Mouse (Mus musculus) CH12.LX (cell line): ENCODE measurements at regions not wholly inside any gene's neighbourhood (a gene's known extent, or its start where the extent isn't known, plus 50 kb on each side); places are given as distances from the start of the nearest gene placed in this dataset.

Experiments used
- DNase-seq: peaks from one replicate; pipeline ENCODE4 v3.0.0-alpha.2; 2013; ENCODE audit errors: extremely low read depth
- H3K27ac ChIP-seq: 2 replicates; pipeline ENCODE4 v1.5.1; 2012; ENCODE audit warnings: low read depth, mild to moderate bottlenecking, control low read depth, moderate library complexity; ENCODE audit not compliant: insufficient read depth
- H3K27me3 ChIP-seq: replicated peaks from 2 replicates; pipeline ENCODE3; 2012; ENCODE audit warnings: inconsistent platforms
- H3K36me3 ChIP-seq, 2 experiments: replicated peaks in 1 of 2; 2 replicates each; pipeline versions ENCODE3 to v1.6.1; 2012; ENCODE audit warnings: inconsistent platforms in 1 of 2, low read length in 1 of 2, mild to moderate bottlenecking in 1 of 2, mixed read lengths in 1 of 2, moderate library complexity in 1 of 2; ENCODE audit not compliant: control insufficient read depth in 1 of 2, insufficient read depth in 1 of 2
- H3K4me1 ChIP-seq, 2 experiments: 2 replicates each; pipeline ENCODE4 v1.6.1; 2012; ENCODE audit warnings: inconsistent platforms in 1 of 2, moderate library complexity in 1 of 2; ENCODE audit not compliant: insufficient read depth in 2 of 2, control insufficient read depth in 1 of 2
- H3K4me2 ChIP-seq: 2 replicates; pipeline ENCODE4 v1.6.1; 2012; ENCODE audit warnings: low read depth, mild to moderate bottlenecking, control low read depth; ENCODE audit not compliant: poor library complexity, insufficient read depth, severe bottlenecking
- H3K4me3 ChIP-seq, 3 experiments: fragments of 150-350 bp in 1 of 3; sonication (generic) in 1 of 3; replicated peaks in 1 of 3; 2 replicates each; pipeline versions ENCODE3 to v1.5.1; 2011 to 2012; ENCODE audit warnings: low read depth in 2 of 3, low read length in 2 of 3, mild to moderate bottlenecking in 2 of 3, moderate library complexity in 2 of 3, control low read depth in 1 of 3, improper control_type of control experiment in 1 of 3, inconsistent platforms in 1 of 3, mixed read lengths in 1 of 3; ENCODE audit not compliant: poor library complexity in 1 of 3
- H3K79me2 ChIP-seq: replicated peaks from 2 replicates; pipeline ENCODE4 v1.6.1; 2012; ENCODE audit warnings: mild to moderate bottlenecking, moderate library complexity; ENCODE audit not compliant: control insufficient read depth, poor library complexity, insufficient read depth, severe bottlenecking; ENCODE audit errors: extremely low read depth
- H3K9ac ChIP-seq: 2 replicates; pipeline ENCODE4 v1.6.1; 2012; ENCODE audit warnings: low read depth, mild to moderate bottlenecking, control low read depth, moderate library complexity; ENCODE audit not compliant: insufficient read depth
- H3K9me3 ChIP-seq: replicated peaks from 2 replicates; pipeline ENCODE3; 2012; ENCODE audit warnings: low read length, inconsistent platforms, mixed read lengths
- BHLHE40 ChIP-seq: IDR thresholded peaks from 2 replicates; pipeline ENCODE4 v1.6.1; 2011; ENCODE audit warnings: mild to moderate bottlenecking, low read depth, low read length, improper control_type of control experiment
- CHD1 ChIP-seq: IDR thresholded peaks from 2 replicates; pipeline ENCODE4 v1.6.1; 2012; ENCODE audit warnings: low read depth, low read length, improper control_type of control experiment, inconsistent platforms
- CHD2 ChIP-seq: IDR thresholded peaks from 2 replicates; pipeline ENCODE4 v1.6.1; 2011; ENCODE audit warnings: low read length, improper control_type of control experiment
- ELF1 ChIP-seq: IDR thresholded peaks from 2 replicates; pipeline ENCODE4 v1.6.1; 2014; ENCODE audit warnings: low read depth, mild to moderate bottlenecking, inconsistent platforms, low read length, improper control_type of control experiment
- EP300 ChIP-seq: IDR thresholded peaks from 2 replicates; pipeline ENCODE4 v1.6.1; 2011; ENCODE audit warnings: low read length, improper control_type of control experiment
- HCFC1 ChIP-seq: IDR thresholded peaks from 2 replicates; pipeline ENCODE4 v1.6.1; 2012; ENCODE audit warnings: low read depth, mild to moderate bottlenecking, inconsistent platforms, low read length, improper control_type of control experiment
- JUN ChIP-seq: IDR thresholded peaks from 2 replicates; pipeline ENCODE4 v1.6.1; 2011; ENCODE audit warnings: low read depth, mild to moderate bottlenecking, low read length, improper control_type of control experiment, moderate library complexity; ENCODE audit not compliant: insufficient read depth
- JUND ChIP-seq: conservative IDR thresholded peaks from 2 replicates; pipeline ENCODE4 v1.6.1; 2011; ENCODE audit warnings: low read depth, low read length, improper control_type of control experiment
- MAX ChIP-seq: IDR thresholded peaks from 2 replicates; pipeline ENCODE4 v1.6.1; 2011; ENCODE audit warnings: low read length, improper control_type of control experiment
- MEF2A ChIP-seq: IDR thresholded peaks from 2 replicates; pipeline ENCODE4 v1.6.1; 2014; ENCODE audit warnings: low read depth, mild to moderate bottlenecking, inconsistent platforms, low read length, improper control_type of control experiment, borderline replicate concordance
- MXI1 ChIP-seq: IDR thresholded peaks from 2 replicates; pipeline ENCODE4 v1.6.1; 2011; ENCODE audit warnings: mild to moderate bottlenecking, low read depth, low read length, improper control_type of control experiment
- NELFE ChIP-seq: IDR thresholded peaks from 2 replicates; pipeline ENCODE4 v1.6.1; 2011; ENCODE audit warnings: low read depth, low read length, improper control_type of control experiment
- PAX5 ChIP-seq: IDR thresholded peaks from 2 replicates; pipeline ENCODE4 v1.6.1; 2012; ENCODE audit warnings: low read length, inconsistent platforms, mixed read lengths
- POLR2A ChIP-seq: IDR thresholded peaks from 2 replicates; pipeline ENCODE4 v1.6.1; 2011; ENCODE audit warnings: low read depth, mild to moderate bottlenecking, improper control_type of control experiment, low read length
- RAD21 ChIP-seq: IDR thresholded peaks from 2 replicates; pipeline ENCODE4 v1.6.1; 2011; ENCODE audit warnings: low read depth, mild to moderate bottlenecking, low read length, improper control_type of control experiment, moderate library complexity
- TBP ChIP-seq: conservative IDR thresholded peaks from 2 replicates; pipeline ENCODE4 v1.6.1; 2011; ENCODE audit warnings: low read depth, low read length, improper control_type of control experiment
- USF1 ChIP-seq: IDR thresholded peaks from 2 replicates; pipeline ENCODE4 v1.6.1; 2014; ENCODE audit warnings: low read depth, mild to moderate bottlenecking, inconsistent platforms, low read length, improper control_type of control experiment
- ZC3H11A ChIP-seq: IDR thresholded peaks from 2 replicates; pipeline ENCODE4 v1.6.1; 2012; ENCODE audit warnings: low read depth, mild to moderate bottlenecking, inconsistent platforms, low read length, improper control_type of control experiment
- ZMIZ1 ChIP-seq: IDR thresholded peaks from 2 replicates; pipeline ENCODE4 v1.6.1; 2012; ENCODE audit warnings: low read depth, mild to moderate bottlenecking, inconsistent platforms, low read length, improper control_type of control experiment
- ZNF384 ChIP-seq: IDR thresholded peaks from 2 replicates; pipeline ENCODE4 v1.6.1; 2012; ENCODE audit warnings: low read depth, low read length, improper control_type of control experiment, inconsistent platforms
- dilution Hi-C: fragments of 300-500 bp; cut with MboI; formaldehyde crosslinking; loops from 2 replicates; pipeline ENCODE4 v1.14.3; 2020; ENCODE audit warnings: low sequenced_read_pairs; ENCODE audit not compliant: extremely low pct_unique_long_range_greater_than_20kb, extremely low pct_ligation_motif_present
- in situ Hi-C: fragments of 300-500 bp; cut with MboI; formaldehyde crosslinking; loops from 3 replicates; pipeline ENCODE4 v1.14.3; 2019; ENCODE audit warnings: low sequenced_read_pairs, low pct_ligation_motif_present, low pct_unique_long_range_greater_than_20kb, mixed read lengths

- no peak overlapping the region for H3K27ac ChIP-seq
- TF ChIP-seq BHLHE40 (no peak), PAX5 (no peak), ZMIZ1 (no peak), JUN (no peak), CHD2 (no peak), HCFC1 (no peak), MAX (no peak)
- DNase-seq: no peak
- no peaks in the 10 kb centered on the region for H3K9me3 ChIP-seq
- H3K9ac ChIP-seq: no peak overlapping the region
- in situ Hi-C loops (no loop called here), dilution Hi-C loops (no loop called here)
- no peaks in the 10 kb centered on the region for H3K36me3 ChIP-seq
- no peak overlapping the region for H3K4me2 ChIP-seq
- H3K4me1 ChIP-seq: no peaks in the 10 kb centered on the region
- no peaks in the 10 kb centered on the region for H3K27me3 ChIP-seq
- no peaks in the 10 kb centered on the region for H3K79me2 ChIP-seq
- no peak overlapping the region for H3K4me3 ChIP-seq
Observed at GRCm38 (mm10) chr9:13973600-13973999, 146.1 kb downstream of the Fam76b start.

- H3K9ac ChIP-seq: no peak overlapping the region
- H3K79me2 ChIP-seq: no peaks in the 10 kb centered on the region
- no peaks in the 10 kb centered on the region for H3K27me3 ChIP-seq
- no peaks in the 10 kb centered on the region for H3K4me1 ChIP-seq
- no peaks in the 10 kb centered on the region for H3K9me3 ChIP-seq
- no peak overlapping the region for H3K4me3 ChIP-seq
- no peak overlapping the region for H3K4me2 ChIP-seq
- H3K27ac ChIP-seq: no peak overlapping the region
- no peak for TF ChIP-seq JUN
- TF ChIP-seq CHD1: no peak
- no peak for TF ChIP-seq NELFE
- no peak for TF ChIP-seq MXI1
- TF ChIP-seq JUND: no peak
- no peak for TF ChIP-seq ZMIZ1
- TF ChIP-seq POLR2A: no peak
- no peak for TF ChIP-seq TBP
- no peak for TF ChIP-seq MEF2A
- TF ChIP-seq ZC3H11A: no peak
- TF ChIP-seq RAD21: no peak
- no peak for TF ChIP-seq ELF1
- no peak for TF ChIP-seq BHLHE40
- no peak for TF ChIP-seq ZNF384
- TF ChIP-seq USF1: no peak
- TF ChIP-seq EP300: no peak
- in situ Hi-C loops: no loop called here
- DNase-seq: no peak
- dilution Hi-C loops: no loop called here
- H3K36me3 ChIP-seq: no peaks in the 10 kb centered on the region
Observed at GRCm38 (mm10) chr9:13974870-13975269, 147.4 kb downstream of the Fam76b start.
